22 mouse cellular contexts compared by ENCODE assay signal in genomic region chr12:44872697-44873096, GRCm38 (mm10).
DNase-seq lines count a peak whose midpoint lies in the region; ATAC-seq and TF ChIP-seq lines count a peak whose summit lies in the region.
"Had no signal": no experiment of that assay in that cellular context is flagged by ENCODE, and none has a peak within 500 bp of the region (broad histone marks: within the 10 kb centered on the region; RNA-seq: fewer than 3 reads in every experiment).

No protein-coding gene starts in this region.

- H3K9ac ChIP-seq in intestine, embryonic 15.5 days, result no peak overlapping the region
- H3K9ac ChIP-seq in intestine, embryonic 16.5 days (ENCODE audit: low read depth, low read length), result no peak overlapping the region
- H3K9ac ChIP-seq in liver, adult 2 months (ENCODE audit: low read depth, low read length), result no peak overlapping the region
- no peak overlapping the region for H3K9ac ChIP-seq in liver, embryonic 12.5 days
- no peak overlapping the region for H3K9ac ChIP-seq in intestine, postnatal 0 days (ENCODE audit: low read depth, low read length)
- H3K9ac ChIP-seq: embryonic facial prominence, embryonic 15.5 days; forebrain, embryonic 15.5 days; hindbrain, embryonic 12.5 days had no signal

- H3K27me3 ChIP-seq in intestine, embryonic 15.5 days (replicated peaks), result no peaks in the 10 kb centered on the region
- H3K27me3 ChIP-seq in intestine, embryonic 16.5 days (replicated peaks; ENCODE audit: control insufficient read depth, insufficient read depth, low read length), result no peaks in the 10 kb centered on the region
- H3K27me3 ChIP-seq in liver, adult 2 months (ENCODE audit: control insufficient read depth, insufficient read depth, low read length), result no peaks in the 10 kb centered on the region
- no peaks in the 10 kb centered on the region for H3K27me3 ChIP-seq in liver, embryonic 12.5 days (replicated peaks)
- no peaks in the 10 kb centered on the region for H3K27me3 ChIP-seq in intestine, postnatal 0 days (replicated peaks; ENCODE audit: control insufficient read depth, insufficient read depth, low read length)
- H3K27me3 ChIP-seq: embryonic facial prominence, embryonic 15.5 days; forebrain, embryonic 15.5 days; hindbrain, embryonic 12.5 days had no signal

- WGBS in intestine, embryonic 15.5 days, result 55% methylated on average over 2 of the region's 2 CpGs
- WGBS in intestine, embryonic 16.5 days, result 54% methylated on average over 2 of the region's 2 CpGs
- WGBS in liver, adult 2 months, result 47% methylated on average over 2 of the region's 2 CpGs
- WGBS in liver, embryonic 12.5 days (ENCODE audit: insufficient replicate concordance), result 43% methylated on average over 2 of the region's 2 CpGs
- WGBS in intestine, postnatal 0 days, result 35% methylated on average over 2 of the region's 2 CpGs

- no peak overlapping the region for H3K4me3 ChIP-seq in intestine, embryonic 15.5 days (replicated peaks)
- no peak overlapping the region for H3K4me3 ChIP-seq in intestine, embryonic 16.5 days (ENCODE audit: low read length)
- no peak overlapping the region for H3K4me3 ChIP-seq in liver, adult 2 months (ENCODE audit: insufficient read depth, low read depth, low read length)
- H3K4me3 ChIP-seq in liver, embryonic 12.5 days, result no peak overlapping the region
- no peak overlapping the region for H3K4me3 ChIP-seq in intestine, postnatal 0 days (ENCODE audit: low read depth, low read length)
- H3K4me3 ChIP-seq: embryonic facial prominence, embryonic 15.5 days; erythroblast, embryonic 14.5 days; forebrain, embryonic 10.5 days; forebrain, embryonic 15.5 days; heart, embryonic 10.5 days; hindbrain, embryonic 12.5 days had no signal

- no peaks in the 10 kb centered on the region for H3K9me3 ChIP-seq in intestine, embryonic 15.5 days
- H3K9me3 ChIP-seq in intestine, embryonic 16.5 days (ENCODE audit: control insufficient read depth, low read length), result no peaks in the 10 kb centered on the region
- no peaks in the 10 kb centered on the region for H3K9me3 ChIP-seq in liver, embryonic 12.5 days (replicated peaks)
- H3K9me3 ChIP-seq in intestine, postnatal 0 days (ENCODE audit: control insufficient read depth), result no peaks in the 10 kb centered on the region
- H3K9me3 ChIP-seq: embryonic facial prominence, embryonic 15.5 days; forebrain, embryonic 10.5 days; forebrain, embryonic 15.5 days; heart, embryonic 10.5 days; hindbrain, embryonic 12.5 days had no signal

- H3K4me1 ChIP-seq in intestine, embryonic 15.5 days (replicated peaks), result no peaks in the 10 kb centered on the region
- H3K4me1 ChIP-seq in intestine, embryonic 16.5 days (ENCODE audit: control insufficient read depth, insufficient read depth, low read length), result no peaks in the 10 kb centered on the region
- H3K4me1 ChIP-seq in liver, adult 2 months (ENCODE audit: control insufficient read depth, insufficient read depth, low read length), result peaks cover 3% of the 10 kb centered on the region; the same call in 1 of the 2 replicates
- no peaks in the 10 kb centered on the region for H3K4me1 ChIP-seq in liver, embryonic 12.5 days
- no peaks in the 10 kb centered on the region for H3K4me1 ChIP-seq in intestine, postnatal 0 days (replicated peaks; ENCODE audit: control insufficient read depth, insufficient read depth, low read length)
- H3K4me1 ChIP-seq: embryonic facial prominence, embryonic 15.5 days; forebrain, embryonic 10.5 days; forebrain, embryonic 15.5 days; heart, embryonic 10.5 days; hindbrain, embryonic 12.5 days had no signal

- H3K4me2 ChIP-seq in intestine, embryonic 15.5 days (replicated peaks), result no peak overlapping the region
- no peak overlapping the region for H3K4me2 ChIP-seq in intestine, embryonic 16.5 days (ENCODE audit: low read depth, low read length)
- no peak overlapping the region for H3K4me2 ChIP-seq in liver, embryonic 12.5 days
- no peak overlapping the region for H3K4me2 ChIP-seq in intestine, postnatal 0 days (replicated peaks; ENCODE audit: low read depth)
- H3K4me2 ChIP-seq: embryonic facial prominence, embryonic 15.5 days; forebrain, embryonic 15.5 days; hindbrain, embryonic 12.5 days had no signal

- TF ChIP-seq CTCF in liver, adult 2 months (IDR thresholded peaks at IDR 0.05; ENCODE audit: low read depth, low read length), result no peak
- TF ChIP-seq CTCF in intestine, postnatal 0 days (IDR thresholded peaks at IDR 0.05; ENCODE audit: low read depth), result no peak

- no peaks in the 10 kb centered on the region for H3K79me2 ChIP-seq in liver, adult 2 months (ENCODE audit: control insufficient read depth, insufficient read depth, low read length)

- no peaks in the 10 kb centered on the region for H3K36me3 ChIP-seq in intestine, embryonic 15.5 days
- H3K36me3 ChIP-seq in intestine, embryonic 16.5 days (ENCODE audit: control insufficient read depth, insufficient read depth, low read length), result no peaks in the 10 kb centered on the region
- no peaks in the 10 kb centered on the region for H3K36me3 ChIP-seq in liver, adult 2 months (ENCODE audit: control insufficient read depth, insufficient read depth, low read length)
- H3K36me3 ChIP-seq in liver, embryonic 12.5 days, result no peaks in the 10 kb centered on the region
- H3K36me3 ChIP-seq in intestine, postnatal 0 days (ENCODE audit: control insufficient read depth, insufficient read depth), result no peaks in the 10 kb centered on the region
- H3K36me3 ChIP-seq: embryonic facial prominence, embryonic 15.5 days; forebrain, embryonic 10.5 days; forebrain, embryonic 15.5 days; heart, embryonic 10.5 days; hindbrain, embryonic 12.5 days had no signal

- H3K27ac ChIP-seq in intestine, embryonic 15.5 days, result no peak overlapping the region
- no peak overlapping the region for H3K27ac ChIP-seq in intestine, embryonic 16.5 days (ENCODE audit: low read length)
- H3K27ac ChIP-seq in liver, adult 2 months (replicated peaks; ENCODE audit: insufficient read depth, low read depth, low read length), result no peak overlapping the region
- no peak overlapping the region for H3K27ac ChIP-seq in liver, embryonic 12.5 days
- no peak overlapping the region for H3K27ac ChIP-seq in intestine, postnatal 0 days (ENCODE audit: low read depth, low read length)
- H3K27ac ChIP-seq: embryonic facial prominence, embryonic 15.5 days; forebrain, embryonic 10.5 days; forebrain, embryonic 15.5 days; heart, embryonic 10.5 days; hindbrain, embryonic 12.5 days had no signal

- TF ChIP-seq POLR2A in liver, adult 2 months (IDR thresholded peaks at IDR 0.05; ENCODE audit: extremely low read depth, insufficient read depth, low read length), result no peak

- DNase-seq in liver, adult 2 months (ENCODE audit: extremely low read depth, low read depth, low spot score), result peak; percentile 23
- DNase-seq in cerebellum, adult 11 months, result no peak
- DNase-seq in thymus, postnatal 14 days, result no peak
- DNase-seq: cerebellum, adult 2 months; cerebellum, postnatal 10 days; embryo, embryonic 11 days; gastrocnemius, postnatal 36 days; heart, adult 18-20 months; heart, postnatal 10 days; heart, postnatal 4 days had no signal

- peak; percentile 39; the same call in 1 of the 2 replicates for ATAC-seq in intestine, embryonic 15.5 days
- no peak for ATAC-seq in intestine, embryonic 16.5 days
- ATAC-seq in liver, embryonic 12.5 days, result no peak
- ATAC-seq in intestine, postnatal 0 days, result peak; percentile 38; the same call in 1 of the 2 replicates
- ATAC-seq: forebrain, embryonic 15.5 days; hindbrain, embryonic 16.5 days; inflammation-experienced regulatory T-cells, adult 6 months had no signal

Comparison
In these comparisons a context has a peak if more than half of its experiments do, and no peak if none do; other contexts are left out.
1. ATAC-seq: peak in intestine, embryonic 15.5 days (single experiment) and intestine, postnatal 0 days (single experiment); none in intestine, embryonic 16.5 days (single experiment) and liver, embryonic 12.5 days (single experiment).